Mouse (Mus musculus): ENCODE data around the gene Psme1. TPM values are rescaled to one million over a fixed set of nuclear protein-coding genes. Genes with fewer than 3 reads are reported as not detected.
A peak's percentile ranks its signal among the peaks of the same experiment; 100 is the strongest.

Gene Psme1
- polyA plus RNA-seq, 1 experiment from 2014 or later: 103 TPM

- Histone ChIP-seq H3K4me3 (replicated peaks) (no peak within 1 kb of the TSS), H3K27ac (no peak within 1 kb of the TSS), H3K36me3 (peaks cover 15% of the 10 kb centered on the region), H3K27me3 (no peaks in the 10 kb centered on the region), H3K4me1 (replicated peaks) (peaks cover 59% of the 10 kb centered on the region), H3K9me3 (replicated peaks) (no peaks in the 10 kb centered on the region), H3K4me2 (no peak within 1 kb of the TSS), H3K9ac (peak within 1 kb of the TSS; percentile 4; the same call in 1 of the 2 replicates)
- ATAC-seq (ENCODE audit: low read depth) (no peak), DNase-seq (no peak)
- 61% methylated on average over 8 of the region's 8 CpGs for WGBS (ENCODE audit: insufficient replicate concordance)
Measured at GRCm38 (mm10) chr14:55575302-55575701, 2.6 kb upstream of the Psme1 start, which contains the start of gene Fitm1. TSS of gene Fitm1 (plus strand) at chr14:55575617.

- Histone ChIP-seq H3K4me2 (no peak overlapping the region), H3K9ac (peak overlapping the region; percentile 4; the same call in 1 of the 2 replicates), H3K36me3 (peaks cover 16% of the 10 kb centered on the region), H3K27me3 (no peaks in the 10 kb centered on the region), H3K4me1 (replicated peaks) (peaks cover 57% of the 10 kb centered on the region), H3K4me3 (replicated peaks) (no peak overlapping the region), H3K9me3 (replicated peaks) (no peaks in the 10 kb centered on the region), H3K27ac (no peak overlapping the region)
- DNase-seq: no peak
- WGBS (ENCODE audit: insufficient replicate concordance): 64% methylated on average over 13 of the region's 13 CpGs
- no peak for ATAC-seq (ENCODE audit: low read depth)
Measured at GRCm38 (mm10) chr14:55575711-55576110, 2.2 kb upstream of the Psme1 start.

- Histone ChIP-seq H3K9ac (no peak overlapping the region), H3K4me3 (replicated peaks) (no peak overlapping the region), H3K9me3 (replicated peaks) (no peaks in the 10 kb centered on the region), H3K36me3 (peaks cover 20% of the 10 kb centered on the region), H3K4me2 (no peak overlapping the region), H3K27me3 (no peaks in the 10 kb centered on the region), H3K4me1 (replicated peaks) (peaks cover 51% of the 10 kb centered on the region), H3K27ac (no peak overlapping the region)
- WGBS (ENCODE audit: insufficient replicate concordance): 78% methylated on average over 16 of the region's 16 CpGs
- ATAC-seq (ENCODE audit: low read depth) (no peak), DNase-seq (no peak)
Measured at GRCm38 (mm10) chr14:55576376-55576775, 1.5 kb upstream of the Psme1 start.

GRCm38 (mm10) chr14:55578668-55579269 lies 846 bp downstream of the Psme1 start:
- Histone ChIP-seq H3K4me3 (replicated peaks) (peak overlapping the region; percentile 83), H3K9me3 (replicated peaks) (no peaks in the 10 kb centered on the region), H3K36me3 (peaks cover 31% of the 10 kb centered on the region), H3K9ac (peak overlapping the region; percentile 92), H3K4me1 (replicated peaks) (peaks cover 55% of the 10 kb centered on the region), H3K27me3 (no peaks in the 10 kb centered on the region), H3K4me2 (peak overlapping the region; percentile 92), H3K27ac (peak overlapping the region; percentile 90)
- ATAC-seq (ENCODE audit: low read depth) (peak; percentile 54), DNase-seq (peak; percentile 34)
- WGBS (ENCODE audit: insufficient replicate concordance): 12% methylated on average over 6 of the region's 6 CpGs

- peak overlapping the region; percentile 92 for H3K4me2 ChIP-seq
- DNase-seq: no peak
- 85% methylated on average over 23 of the region's 23 CpGs for WGBS (ENCODE audit: insufficient replicate concordance)
- peaks cover 66% of the 10 kb centered on the region for H3K4me1 ChIP-seq (replicated peaks)
- H3K27me3 ChIP-seq: no peaks in the 10 kb centered on the region
- peak overlapping the region; percentile 90 for H3K27ac ChIP-seq
- H3K9me3 ChIP-seq (replicated peaks): no peaks in the 10 kb centered on the region
- ATAC-seq (ENCODE audit: low read depth): no peak
- peak overlapping the region; percentile 83 for H3K4me3 ChIP-seq (replicated peaks)
- peak overlapping the region; percentile 92; the same call in 1 of the 2 replicates for H3K9ac ChIP-seq
- H3K36me3 ChIP-seq: peaks cover 31% of the 10 kb centered on the region
Measured at GRCm38 (mm10) chr14:55579511-55580496, 1.9 kb downstream of the Psme1 start.

- 90% methylated on average over 16 of the region's 16 CpGs for WGBS (ENCODE audit: insufficient replicate concordance)
- no peak for DNase-seq
Measured at GRCm38 (mm10) chr14:55580731-55581130, 2.8 kb downstream of the Psme1 start.

GRCm38 (mm10) chr14:55581981-55582681 lies 4.2 kb downstream of the Psme1 start:
- no peak for ATAC-seq (ENCODE audit: low read depth)
- WGBS (ENCODE audit: insufficient replicate concordance): 73% methylated on average over 9 of the region's 9 CpGs
- no peaks in the 10 kb centered on the region for H3K27me3 ChIP-seq
- H3K4me2 ChIP-seq: no peak overlapping the region
- no peak overlapping the region for H3K4me3 ChIP-seq (replicated peaks)
- H3K36me3 ChIP-seq: peaks cover 35% of the 10 kb centered on the region
- DNase-seq: no peak
- H3K27ac ChIP-seq: peak overlapping the region; percentile 20; the same call in 1 of the 2 replicates
- no peak overlapping the region for H3K9ac ChIP-seq
- peaks cover 73% of the 10 kb centered on the region for H3K4me1 ChIP-seq (replicated peaks)
- no peaks in the 10 kb centered on the region for H3K9me3 ChIP-seq (replicated peaks)

More at GRCm38 (mm10) chr14:55580731-55581130, 2.8 kb downstream of the Psme1 start:
- Histone ChIP-seq H3K4me1 (replicated peaks) (peaks cover 65% of the 10 kb centered on the region), H3K4me2 (no peak overlapping the region), H3K27ac (peak overlapping the region; percentile 16; the same call in 1 of the 2 replicates), H3K9me3 (replicated peaks) (no peaks in the 10 kb centered on the region), H3K27me3 (no peaks in the 10 kb centered on the region), H3K9ac (no peak overlapping the region), H3K36me3 (peaks cover 31% of the 10 kb centered on the region), H3K4me3 (replicated peaks) (no peak overlapping the region)
- ATAC-seq (ENCODE audit: low read depth): no peak

- Histone ChIP-seq H3K4me1 (replicated peaks) (peaks cover 72% of the 10 kb centered on the region), H3K27me3 (no peaks in the 10 kb centered on the region), H3K36me3 (peaks cover 55% of the 10 kb centered on the region), H3K4me2 (peak overlapping the region; percentile 97), H3K4me3 (replicated peaks) (peak overlapping the region; percentile 81), H3K9ac (peak overlapping the region; percentile 85), H3K27ac (peak overlapping the region; percentile 96), H3K9me3 (replicated peaks) (no peaks in the 10 kb centered on the region)
- DNase-seq: no peak
- no peak for ATAC-seq (ENCODE audit: low read depth)
- WGBS (ENCODE audit: insufficient replicate concordance): 22% methylated on average over 5 of the region's 5 CpGs
Measured at GRCm38 (mm10) chr14:55584303-55584701, 6.4 kb downstream of the Psme1 start.

GRCm38 (mm10) chr14:55584702-55585565 lies 7.0 kb downstream of the Psme1 start, which contains the start of gene Emc9:
TSS of gene Emc9 (minus strand) at chr14:55585302.
- H3K27me3 ChIP-seq: no peaks in the 10 kb centered on the region
- WGBS (ENCODE audit: insufficient replicate concordance): under 1% methylated on average over 43 of the region's 43 CpGs

GRCm38 (mm10) chr14:55585566-55585960 lies 7.6 kb downstream of the Psme1 start:
- peak overlapping the region; percentile 97 for H3K4me2 ChIP-seq
- 6% methylated on average over 6 of the region's 6 CpGs for WGBS (ENCODE audit: insufficient replicate concordance)
- peak overlapping the region; percentile 85 for H3K9ac ChIP-seq
- DNase-seq (peak; percentile 59), ATAC-seq (ENCODE audit: low read depth) (peak; percentile 63)
- H3K4me3 ChIP-seq (replicated peaks): peak overlapping the region; percentile 81
- no peaks in the 10 kb centered on the region for H3K27me3 ChIP-seq
- H3K9me3 ChIP-seq (replicated peaks): no peaks in the 10 kb centered on the region
- peaks cover 74% of the 10 kb centered on the region for H3K4me1 ChIP-seq (replicated peaks)
- H3K27ac ChIP-seq: peak overlapping the region; percentile 96
- H3K36me3 ChIP-seq: peaks cover 46% of the 10 kb centered on the region

More at GRCm38 (mm10) chr14:55584702-55585565, 7.0 kb downstream of the Psme1 start, which contains the start of gene Emc9:
- Histone ChIP-seq H3K4me3 (replicated peaks) (peak within 1 kb of the TSS; percentile 81), H3K4me2 (peak within 1 kb of the TSS; percentile 97), H3K36me3 (peaks cover 52% of the 10 kb centered on the region), H3K27ac (peak within 1 kb of the TSS; percentile 96), H3K4me1 (replicated peaks) (peaks cover 72% of the 10 kb centered on the region), H3K9ac (peak within 1 kb of the TSS; percentile 85), H3K9me3 (replicated peaks) (no peaks in the 10 kb centered on the region)
- peak; percentile 95 for ATAC-seq (ENCODE audit: low read depth)
- peak; percentile 89 for DNase-seq
